In the genomic region with DNA sequence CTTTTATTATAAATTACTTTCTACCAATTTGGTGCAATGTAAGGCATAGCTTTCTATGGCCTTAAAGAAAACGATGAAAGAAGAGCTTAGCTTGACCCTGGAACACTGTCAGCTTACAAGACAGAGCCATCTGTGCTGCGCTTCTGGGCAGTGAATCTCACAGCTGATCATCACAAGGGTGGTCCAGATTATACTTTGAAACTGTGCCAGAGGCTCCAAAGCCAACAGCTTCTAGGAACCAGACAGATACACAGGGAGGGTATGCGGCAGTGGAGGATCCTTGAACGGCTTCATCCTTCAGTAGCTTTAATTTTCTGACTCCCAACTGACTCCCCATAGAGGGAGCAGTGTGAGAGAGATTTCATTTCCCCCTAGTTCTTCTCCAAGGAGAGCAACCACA, we compare ENCODE assay signal across 21 mouse cellular contexts. TPM values are rescaled to one million over a fixed set of nuclear protein-coding genes. Genes with fewer than 3 reads are reported as not detected.
DNase-seq lines count a peak whose midpoint lies in the region; ATAC-seq lines count a peak whose summit lies in the region.
"Had no signal": no experiment of that assay in that cellular context is flagged by ENCODE, and none has a peak within 500 bp of the region (broad histone marks: within the 10 kb centered on the region; RNA-seq: fewer than 3 reads in every experiment).

No protein-coding gene starts in this region.

- H3K4me1 ChIP-seq in hindbrain, embryonic 15.5 days (replicated peaks), result no peaks in the 10 kb centered on the region
- H3K4me1 ChIP-seq in hindbrain, embryonic 12.5 days, result no peaks in the 10 kb centered on the region
- H3K4me1 ChIP-seq: embryonic facial prominence, embryonic 10.5 days; heart, embryonic 12.5 days; liver, embryonic 12.5 days; stomach, embryonic 15.5 days had no signal

- H3K27ac ChIP-seq in hindbrain, embryonic 15.5 days (replicated peaks), result no peak overlapping the region
- no peak overlapping the region for H3K27ac ChIP-seq in hindbrain, embryonic 12.5 days
- H3K27ac ChIP-seq: embryonic facial prominence, embryonic 10.5 days; liver, embryonic 12.5 days; stomach, embryonic 15.5 days had no signal

- no peak overlapping the region for H3K4me3 ChIP-seq in hindbrain, embryonic 15.5 days
- H3K4me3 ChIP-seq in hindbrain, embryonic 12.5 days, result no peak overlapping the region
- H3K4me3 ChIP-seq: embryonic facial prominence, embryonic 10.5 days; erythroblast, embryonic 14.5 days; heart, embryonic 12.5 days; liver, embryonic 12.5 days; stomach, embryonic 15.5 days had no signal

- no peaks in the 10 kb centered on the region for H3K36me3 ChIP-seq in hindbrain, embryonic 15.5 days
- H3K36me3 ChIP-seq in hindbrain, embryonic 12.5 days, result no peaks in the 10 kb centered on the region
- H3K36me3 ChIP-seq: embryonic facial prominence, embryonic 10.5 days; heart, embryonic 12.5 days; liver, embryonic 12.5 days; stomach, embryonic 15.5 days had no signal

- ATAC-seq in hindbrain, embryonic 15.5 days (ENCODE audit: low FRiP score, low read depth), result peak; percentile 79
- ATAC-seq in hindbrain, embryonic 12.5 days (ENCODE audit: low FRiP score), result no peak
- ATAC-seq: activated CD4-positive, CD25-positive, alpha-beta regulatory T cell, adult 4 months; intestine, postnatal 0 days; liver, embryonic 12.5 days had no signal

- no peak overlapping the region for H3K4me2 ChIP-seq in hindbrain, embryonic 15.5 days
- H3K4me2 ChIP-seq in hindbrain, embryonic 12.5 days (replicated peaks), result no peak overlapping the region
- H3K4me2 ChIP-seq: heart, embryonic 12.5 days; liver, embryonic 12.5 days; stomach, embryonic 15.5 days had no signal

- H3K9ac ChIP-seq in hindbrain, embryonic 15.5 days, result no peak overlapping the region
- H3K9ac ChIP-seq in hindbrain, embryonic 12.5 days, result no peak overlapping the region
- H3K9ac ChIP-seq: heart, embryonic 12.5 days; liver, embryonic 12.5 days; stomach, embryonic 15.5 days had no signal

- 73% methylated on average over 4 of the region's 4 CpGs for WGBS in hindbrain, embryonic 15.5 days
- 84% methylated on average over 4 of the region's 4 CpGs for WGBS in hindbrain, embryonic 12.5 days

- H3K27me3 ChIP-seq in hindbrain, embryonic 15.5 days, result no peaks in the 10 kb centered on the region
- H3K27me3 ChIP-seq in hindbrain, embryonic 12.5 days, result no peaks in the 10 kb centered on the region
- H3K27me3 ChIP-seq: heart, embryonic 12.5 days; liver, embryonic 12.5 days; stomach, embryonic 15.5 days had no signal

- no peaks in the 10 kb centered on the region for H3K9me3 ChIP-seq in hindbrain, embryonic 15.5 days
- no peaks in the 10 kb centered on the region for H3K9me3 ChIP-seq in hindbrain, embryonic 12.5 days (replicated peaks)
- H3K9me3 ChIP-seq: embryonic facial prominence, embryonic 10.5 days; heart, embryonic 12.5 days; stomach, embryonic 15.5 days had no signal

- peak; percentile 92 to 93 for DNase-seq in cerebellum, postnatal 10 days
- no peak for DNase-seq in cerebellum, adult 11 months
- peak; percentile 12 for DNase-seq in retina, postnatal 1 day
- DNase-seq in retina, embryonic 14.5 days (ENCODE audit: low spot score), result no peak
- DNase-seq in urinary bladder, postnatal 25 days (ENCODE audit: low spot score), result no peak
- DNase-seq in layer of hippocampus, adult 9-10 months (ENCODE audit: low spot score), result no peak
- DNase-seq: gastrocnemius, postnatal 25 days; heart, postnatal 36 days; kidney, postnatal 25 days; spleen, adult 18-20 months; thymus, postnatal 14 days had no signal

RNA-seq across cellular contexts. Expression of a gene that starts 28.5 kb away (rescaled TPM):
- polyA plus RNA-seq in hindbrain, embryonic 15.5 days (2015; fragmentation: Nextera tagmentation; extraction: Ambion mirVana), result 0.09 TPM in 1 of 2 replicates, not detected in the other
- polyA plus RNA-seq in hindbrain, embryonic 12.5 days (2016; fragmentation: Nextera tagmentation; extraction: Ambion mirVana), result not detected in 2 replicates
- polyA plus RNA-seq: embryonic facial prominence, embryonic 10.5 days; erythroblast, embryonic 14.5 days; heart, embryonic 12.5 days; liver, embryonic 12.5 days; neural tube, embryonic 11.5 days had no signal

Comparison
In these comparisons a context has a peak if more than half of its experiments do, and no peak if none do; other contexts are left out.
1. DNase-seq: peak in cerebellum, postnatal 10 days (2 of 2) and retina, postnatal 1 day (single experiment); none in cerebellum, adult 11 months (single experiment), retina, embryonic 14.5 days (single experiment), urinary bladder, postnatal 25 days (single experiment) and layer of hippocampus, adult 9-10 months (single experiment).